Mouse (Mus musculus): ENCODE measurements around the gene Tmem126b. TPM values are rescaled to one million over a fixed set of nuclear protein-coding genes. Genes with fewer than 3 reads are reported as not detected.

Tmem126b gene
- polyA plus RNA-seq (2015; fragmentation: Nextera tagmentation; extraction: Ambion mirVana), result 11.1 and 12.0 TPM in 2 replicates

DNA sequence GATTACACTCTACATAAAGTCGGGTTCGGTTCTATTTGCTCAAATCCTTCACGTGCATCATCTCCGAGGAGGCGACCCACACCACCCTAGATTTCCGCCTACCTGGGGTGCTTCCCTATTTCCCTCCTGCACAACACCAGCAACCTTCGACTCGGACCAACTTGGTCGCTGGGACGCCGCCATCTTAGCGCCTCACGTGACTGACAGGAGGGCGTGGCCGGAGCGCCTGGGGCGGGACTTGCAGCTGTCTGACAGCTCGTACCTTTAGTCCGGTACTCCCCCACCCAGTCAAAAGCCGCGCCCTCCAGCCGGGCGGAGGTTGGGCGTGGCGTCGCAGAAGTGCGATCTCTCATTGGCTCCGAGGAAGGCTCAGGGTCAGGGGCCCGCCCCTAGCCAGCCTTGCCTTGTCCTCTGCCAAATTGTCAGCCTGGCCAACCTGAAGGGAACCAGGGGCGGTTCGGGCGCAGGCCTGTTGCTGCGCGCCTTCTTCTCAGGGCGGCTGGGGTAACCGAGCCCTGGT, at the start of gene Tmem126b:
Gene Tmem126b (minus strand): TSS at position 209 of the 520 bp plus-strand sequence.
- peak; percentile 100 for ATAC-seq (ENCODE audit: insufficient read depth)
- Histone ChIP-seq H3K9me3 (replicated peaks) (no peaks in the 10 kb centered on the region), H3K4me3 (replicated peaks) (peak within 1 kb of the TSS; percentile 74), H3K4me2 (peak within 1 kb of the TSS; percentile 99), H3K4me1 (replicated peaks) (peaks cover 20% of the 10 kb centered on the region), H3K27me3 (peaks cover 19% of the 10 kb centered on the region), H3K27ac (replicated peaks) (peak within 1 kb of the TSS; percentile 58), H3K9ac (peak within 1 kb of the TSS; percentile 77), H3K36me3 (replicated peaks) (no peaks in the 10 kb centered on the region)
- WGBS (ENCODE audit: insufficient replicate concordance), result 2% methylated on average over 36 of the region's 36 CpGs

GRCm38 (mm10) chr7:90512293-90512692, 36.5 kb upstream of the Tmem126b start:
- no peaks in the 10 kb centered on the region for H3K27me3 ChIP-seq
- H3K27ac ChIP-seq (replicated peaks), result no peak overlapping the region
- no peaks in the 10 kb centered on the region for H3K4me1 ChIP-seq (replicated peaks)
- H3K9me3 ChIP-seq (replicated peaks), result no peaks in the 10 kb centered on the region
- no peak for ATAC-seq (ENCODE audit: insufficient read depth)
- H3K4me2 ChIP-seq, result no peak overlapping the region
- no peak overlapping the region for H3K4me3 ChIP-seq (replicated peaks)
- H3K36me3 ChIP-seq (replicated peaks), result no peaks in the 10 kb centered on the region
- no peak overlapping the region for H3K9ac ChIP-seq

- no peaks in the 10 kb centered on the region for H3K9me3 ChIP-seq (replicated peaks)
- H3K4me2 ChIP-seq, result no peak overlapping the region
- H3K4me3 ChIP-seq (replicated peaks), result no peak overlapping the region
- no peaks in the 10 kb centered on the region for H3K36me3 ChIP-seq (replicated peaks)
- no peak overlapping the region for H3K27ac ChIP-seq (replicated peaks)
- WGBS (ENCODE audit: insufficient replicate concordance), result 51% methylated on average over 3 of the region's 3 CpGs
- ATAC-seq (ENCODE audit: insufficient read depth), result no peak
- H3K27me3 ChIP-seq, result no peaks in the 10 kb centered on the region
- no peak overlapping the region for H3K9ac ChIP-seq
- H3K4me1 ChIP-seq (replicated peaks), result no peaks in the 10 kb centered on the region
These were observed 32.3 kb upstream of the Tmem126b start for GRCm38 (mm10) chr7:90508124-90508523.

DNA sequence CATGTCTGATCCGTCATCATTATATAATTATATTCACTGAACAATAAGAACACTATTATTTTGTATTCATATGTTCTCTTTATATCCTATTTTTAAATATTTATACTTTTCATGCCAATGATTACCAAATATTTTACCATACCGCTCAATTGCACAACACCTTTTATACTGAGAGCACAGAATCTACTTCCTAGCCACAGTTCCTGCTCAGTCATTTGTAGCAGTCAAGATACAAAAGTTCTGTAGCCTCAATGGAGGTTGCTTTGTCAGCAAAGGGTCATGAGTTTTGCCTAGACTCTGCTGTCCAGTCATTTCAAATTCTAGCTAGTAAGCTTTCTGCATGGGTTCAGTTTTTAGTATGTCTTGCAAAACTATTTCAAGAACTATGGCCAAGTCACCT, 6.8 kb upstream of the Tmem126b start:
- Histone ChIP-seq H3K4me2 (no peak overlapping the region), H3K36me3 (replicated peaks) (no peaks in the 10 kb centered on the region), H3K27me3 (peaks cover 7% of the 10 kb centered on the region), H3K4me3 (replicated peaks) (no peak overlapping the region), H3K4me1 (replicated peaks) (no peaks in the 10 kb centered on the region), H3K9ac (no peak overlapping the region), H3K27ac (replicated peaks) (no peak overlapping the region), H3K9me3 (replicated peaks) (no peaks in the 10 kb centered on the region)
- no peak for ATAC-seq (ENCODE audit: insufficient read depth)
- WGBS (ENCODE audit: insufficient replicate concordance), result 62% methylated on average over 2 of the region's 2 CpGs

GRCm38 (mm10) chr7:90476313-90477245, 778 bp upstream of the Tmem126b start, which contains the start of gene Dlg2:
Gene Dlg2 (plus strand): TSS chr7:90476672.
- peaks cover 19% of the 10 kb centered on the region for H3K27me3 ChIP-seq
- peak within 1 kb of the TSS; percentile 58 for H3K27ac ChIP-seq (replicated peaks)
- peaks cover 20% of the 10 kb centered on the region for H3K4me1 ChIP-seq (replicated peaks)
- no peaks in the 10 kb centered on the region for H3K36me3 ChIP-seq (replicated peaks)
- peak within 1 kb of the TSS; percentile 99 for H3K4me2 ChIP-seq
- H3K4me3 ChIP-seq (replicated peaks), result peak within 1 kb of the TSS; percentile 74
- H3K9ac ChIP-seq, result peak within 1 kb of the TSS; percentile 77
- H3K9me3 ChIP-seq (replicated peaks), result no peaks in the 10 kb centered on the region
- no peak for ATAC-seq (ENCODE audit: insufficient read depth)
- WGBS (ENCODE audit: insufficient replicate concordance), result under 1% methylated on average over 32 of the region's 32 CpGs

DNA sequence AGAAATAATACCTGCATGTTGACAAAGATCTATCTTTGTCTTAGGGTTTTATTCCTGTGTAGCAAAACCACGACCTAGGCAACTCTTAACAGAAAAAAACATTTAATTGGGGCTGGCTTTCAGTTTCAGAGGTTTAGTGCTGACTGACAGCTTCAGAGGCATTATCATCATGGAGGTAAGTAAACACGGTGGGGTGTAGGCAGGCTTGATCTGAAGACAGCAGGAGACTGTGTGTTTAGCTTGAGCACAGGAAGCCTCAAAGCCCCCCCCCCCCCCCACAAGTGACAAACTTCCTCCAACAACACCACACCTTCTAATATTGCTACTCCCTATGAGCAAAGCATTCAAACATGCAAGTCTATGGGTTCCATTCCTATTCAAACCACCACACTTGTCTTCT, 2.3 kb downstream of the Tmem126b start:
- Histone ChIP-seq H3K4me1 (replicated peaks) (peaks cover 20% of the 10 kb centered on the region), H3K9me3 (replicated peaks) (no peaks in the 10 kb centered on the region), H3K27me3 (peaks cover 16% of the 10 kb centered on the region), H3K9ac (no peak overlapping the region), H3K4me3 (replicated peaks) (no peak overlapping the region), H3K36me3 (replicated peaks) (0 out of 2 replicates have a peak, but pooled peaks cover 11% of the 10 kb centered on the region), H3K4me2 (no peak overlapping the region), H3K27ac (replicated peaks) (no peak overlapping the region)
- WGBS (ENCODE audit: insufficient replicate concordance), result 28% methylated on average over 2 of the region's 2 CpGs
- no peak for ATAC-seq (ENCODE audit: insufficient read depth)

DNA sequence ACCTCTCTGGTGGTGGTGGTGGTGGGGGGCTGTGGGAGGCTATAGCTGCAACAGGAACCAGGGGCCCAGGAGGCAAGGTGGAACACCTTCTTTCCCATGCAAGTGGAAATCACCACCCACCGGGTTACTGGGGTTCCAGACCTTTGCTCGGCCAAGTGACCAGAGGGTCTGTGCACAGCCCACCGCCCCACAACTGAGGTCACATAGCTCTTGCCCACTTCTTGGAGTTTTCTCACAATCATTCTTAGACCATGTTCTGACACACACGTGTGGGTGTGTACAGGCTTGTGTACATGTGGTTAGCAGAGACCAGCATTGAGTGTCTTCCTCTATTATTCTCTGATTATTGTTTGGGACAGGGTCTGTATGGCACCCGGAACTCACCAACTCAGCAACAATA, 14.4 kb downstream of the Tmem126b start:
- no peak for ATAC-seq (ENCODE audit: insufficient read depth)
- Histone ChIP-seq H3K27me3 (no peaks in the 10 kb centered on the region), H3K4me2 (no peak overlapping the region; the same call in 1 of the 2 replicates), H3K4me1 (replicated peaks) (peaks cover 21% of the 10 kb centered on the region), H3K36me3 (replicated peaks) (no peaks in the 10 kb centered on the region), H3K9ac (no peak overlapping the region), H3K9me3 (replicated peaks) (no peaks in the 10 kb centered on the region), H3K27ac (replicated peaks) (no peak overlapping the region), H3K4me3 (replicated peaks) (no peak overlapping the region)
- WGBS (ENCODE audit: insufficient replicate concordance), result 73% methylated on average over 5 of the region's 5 CpGs

DNA sequence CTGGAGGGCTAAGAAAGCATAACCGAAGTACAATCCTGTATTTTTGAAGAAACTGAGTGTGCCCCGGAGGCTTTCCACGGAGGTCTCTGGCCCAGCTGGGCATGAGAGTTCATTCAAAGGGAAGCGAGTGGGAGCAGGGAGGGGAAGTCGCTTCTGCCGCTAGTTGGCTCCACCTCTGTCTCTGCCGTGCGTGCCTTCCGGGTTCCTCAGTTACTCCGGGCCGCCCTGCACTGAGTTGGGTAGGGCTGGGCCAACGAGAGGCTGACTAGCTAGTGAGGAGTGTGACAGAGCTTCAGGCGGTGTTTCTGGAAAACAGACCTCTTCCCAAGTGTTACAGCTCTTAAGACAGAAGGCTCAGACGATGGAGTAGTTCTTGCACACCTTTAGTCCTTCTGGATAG, 14.9 kb downstream of the Tmem126b start:
- Histone ChIP-seq H3K9me3 (replicated peaks) (no peaks in the 10 kb centered on the region), H3K4me1 (replicated peaks) (peaks cover 26% of the 10 kb centered on the region), H3K4me2 (peak overlapping the region; percentile 41), H3K9ac (no peak overlapping the region), H3K36me3 (replicated peaks) (no peaks in the 10 kb centered on the region), H3K27ac (replicated peaks) (no peak overlapping the region), H3K4me3 (replicated peaks) (no peak overlapping the region), H3K27me3 (no peaks in the 10 kb centered on the region)
- ATAC-seq (ENCODE audit: insufficient read depth), result no peak
- 10% methylated on average over 14 of the region's 14 CpGs for WGBS (ENCODE audit: insufficient replicate concordance)

DNA sequence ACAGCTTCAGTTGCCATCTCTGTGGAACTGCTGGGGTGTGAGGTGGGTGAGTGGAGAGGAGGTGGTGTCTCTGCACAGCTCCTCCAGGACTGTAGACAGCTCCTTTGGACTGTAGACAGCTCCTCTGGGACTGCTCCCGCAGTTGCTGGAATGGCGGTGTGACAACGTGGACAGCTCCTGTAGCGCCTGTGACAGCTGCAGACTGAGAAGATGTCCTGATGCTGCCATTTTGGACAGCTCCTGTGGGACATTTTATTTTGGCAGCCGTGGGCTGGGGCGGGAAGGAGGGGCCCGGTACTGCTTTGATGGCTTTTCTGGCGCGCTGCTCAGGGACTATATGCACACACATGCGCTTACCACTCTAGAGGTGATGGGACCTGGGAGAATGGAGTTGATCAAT, 15.5 kb downstream of the Tmem126b start:
- ATAC-seq (ENCODE audit: insufficient read depth), result no peak
- 60% methylated on average over 10 of the region's 10 CpGs for WGBS (ENCODE audit: insufficient replicate concordance)
- no peaks in the 10 kb centered on the region for H3K36me3 ChIP-seq (replicated peaks)
- peak overlapping the region; percentile 41; the same call in 1 of the 2 replicates for H3K4me2 ChIP-seq
- H3K9ac ChIP-seq, result no peak overlapping the region
- no peak overlapping the region for H3K27ac ChIP-seq (replicated peaks)
- no peaks in the 10 kb centered on the region for H3K9me3 ChIP-seq (replicated peaks)
- no peak overlapping the region for H3K4me3 ChIP-seq (replicated peaks)
- no peaks in the 10 kb centered on the region for H3K27me3 ChIP-seq
- peaks cover 30% of the 10 kb centered on the region for H3K4me1 ChIP-seq (replicated peaks)

GRCm38 (mm10) chr7:90457517-90457916, 18.3 kb downstream of the Tmem126b start:
- Histone ChIP-seq H3K27ac (replicated peaks) (peak overlapping the region; percentile 81), H3K4me3 (replicated peaks) (peak overlapping the region; percentile 81), H3K9ac (peak overlapping the region; percentile 76), H3K4me1 (replicated peaks) (peaks cover 30% of the 10 kb centered on the region), H3K4me2 (peak overlapping the region; percentile 92), H3K9me3 (replicated peaks) (no peaks in the 10 kb centered on the region), H3K27me3 (no peaks in the 10 kb centered on the region), H3K36me3 (replicated peaks) (peaks cover 16% of the 10 kb centered on the region)
- peak; percentile 35 for ATAC-seq (ENCODE audit: insufficient read depth)
- WGBS (ENCODE audit: insufficient replicate concordance), result 5% methylated on average over 10 of the region's 10 CpGs

DNA sequence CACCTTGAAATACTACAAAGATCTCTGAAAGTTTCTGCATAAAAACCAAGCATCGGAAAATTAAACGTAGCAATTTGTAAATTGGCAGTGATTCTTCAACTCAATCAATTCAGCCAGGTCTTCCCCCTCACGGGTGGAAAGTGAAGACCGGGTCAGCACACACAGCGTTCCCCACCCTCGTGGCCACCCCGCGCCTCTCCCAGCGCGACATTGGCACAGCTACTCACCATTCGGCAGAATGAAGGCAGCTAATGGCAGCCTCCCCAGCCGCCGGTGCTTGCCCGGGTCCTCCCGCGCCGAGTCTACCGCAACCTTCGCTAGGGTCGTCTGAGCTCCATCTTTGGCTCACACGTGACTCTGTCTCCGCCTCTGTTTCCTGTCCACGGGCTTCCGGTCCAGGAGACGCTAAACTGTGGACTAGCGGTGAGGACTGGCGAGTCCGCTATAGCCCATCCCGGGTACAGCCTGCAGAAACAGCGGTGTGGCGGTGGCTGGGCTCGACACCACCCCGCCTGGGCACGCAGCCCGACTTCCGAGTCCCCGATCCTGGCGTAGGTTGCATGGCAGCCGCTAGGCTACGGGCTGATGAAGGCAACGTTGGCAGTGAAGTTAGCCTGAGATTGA, 18.8 kb downstream of the Tmem126b start, which contains the start of gene Tmem126a:
Gene Tmem126a (minus strand): TSS at position 385 of the 624 bp plus-strand sequence.
- H3K9me3 ChIP-seq (replicated peaks), result no peaks in the 10 kb centered on the region
- peak within 1 kb of the TSS; percentile 92 for H3K4me2 ChIP-seq
- peak within 1 kb of the TSS; percentile 81 for H3K4me3 ChIP-seq (replicated peaks)
- peaks cover 21% of the 10 kb centered on the region for H3K36me3 ChIP-seq (replicated peaks)
- peak; percentile 92 for ATAC-seq (ENCODE audit: insufficient read depth)
- H3K9ac ChIP-seq, result peak within 1 kb of the TSS; percentile 76
- peak within 1 kb of the TSS; percentile 81 for H3K27ac ChIP-seq (replicated peaks)
- WGBS (ENCODE audit: insufficient replicate concordance), result under 1% methylated on average over 41 of the region's 41 CpGs
- H3K27me3 ChIP-seq, result no peaks in the 10 kb centered on the region
- peaks cover 30% of the 10 kb centered on the region for H3K4me1 ChIP-seq (replicated peaks)

Data from liver, embryonic 15.5 days (tissue).